Mouse (Mus musculus) embryonic facial prominence, embryonic 14.5 days (tissue): ENCODE results near the gene Proser2. TPM values are rescaled to one million over a fixed set of nuclear protein-coding genes. Genes with fewer than 3 reads are reported as not detected.
"Not testable (repeated sequence)": the region's sequence is repeated elsewhere in the genome, so short reads cannot be mapped to it uniquely, and the experiment has no call there.

Experiments
- ATAC-seq: fragments of 200-750 bp; cut with Nextera tagmentation; 2 replicates; pipeline ENCODE4 v1.8.0; 2017; ENCODE audit warnings: low read depth, moderate number of reproducible peaks, moderate TSS enrichment
- DNase-seq: peaks from one replicate; pipeline ENCODE4 v3.0.0-alpha.2; 2015; ENCODE audit warnings: low spot score
- H3K27ac ChIP-seq: fragments of 300-500 bp; sonication (generic); replicated peaks from 2 replicates; pipeline ENCODE4 v1.5.1; 2014; ENCODE audit warnings: low read depth, mild to moderate bottlenecking, low read length, moderate library complexity
- H3K27me3 ChIP-seq: fragments of 300-500 bp; sonication (generic); replicated peaks from 2 replicates; pipeline ENCODE4 v1.6.1; 2014; ENCODE audit warnings: low read length; ENCODE audit not compliant: control insufficient read depth, insufficient read depth
- H3K36me3 ChIP-seq: fragments of 300-500 bp; sonication (generic); 2 replicates; pipeline ENCODE4 v1.6.1; 2014; ENCODE audit warnings: low read length, mixed read lengths; ENCODE audit not compliant: control insufficient read depth, insufficient read depth
- H3K4me1 ChIP-seq: fragments of 300-500 bp; sonication (generic); 2 replicates; pipeline ENCODE4 v1.6.1; 2014; ENCODE audit warnings: antibody characterized with exemption, low read length; ENCODE audit not compliant: control insufficient read depth, insufficient read depth
- H3K4me2 ChIP-seq: fragments of 300-500 bp; sonication (generic); 2 replicates; pipeline ENCODE4 v1.6.1; 2014; ENCODE audit warnings: low read depth, mild to moderate bottlenecking, low read length, moderate library complexity, mixed read lengths
- H3K4me3 ChIP-seq: fragments of 300-500 bp; sonication (generic); 2 replicates; pipeline ENCODE4 v1.5.1; 2014; ENCODE audit warnings: low read depth, mild to moderate bottlenecking, low read length
- H3K9ac ChIP-seq: fragments of 300-500 bp; sonication (generic); 2 replicates; pipeline ENCODE4 v1.6.1; 2014; ENCODE audit warnings: low read depth, mild to moderate bottlenecking, low read length, moderate library complexity, mixed read lengths
- H3K9me3 ChIP-seq: fragments of 300-500 bp; sonication (generic); 2 replicates; pipeline ENCODE4 v1.6.1; 2016; ENCODE audit warnings: low read length; ENCODE audit not compliant: control insufficient read depth
- WGBS: fragments of 180-500 bp; shearing (Covaris S2); extraction: QIAGEN DNeasy Blood & Tissue Kit; methylation state at CpG from one replicate; pipeline ENCODE4 v1.1.7; 2014; 5-methylcytosine and 5-hydroxymethylcytosine counted together
- polyA plus RNA-seq: library from polyadenylated mRNA; unstranded; fragments of >200 nt; fragmentation: Nextera tagmentation; extraction: Ambion mirVana; gene quantifications from 2 replicates; pipeline ENCODE4 v1.2.1, GENCODE M21; 2014

The Proser2 gene
- polyA plus RNA-seq, 1 experiment from 2014 or later: 10.8 TPM

DNA sequence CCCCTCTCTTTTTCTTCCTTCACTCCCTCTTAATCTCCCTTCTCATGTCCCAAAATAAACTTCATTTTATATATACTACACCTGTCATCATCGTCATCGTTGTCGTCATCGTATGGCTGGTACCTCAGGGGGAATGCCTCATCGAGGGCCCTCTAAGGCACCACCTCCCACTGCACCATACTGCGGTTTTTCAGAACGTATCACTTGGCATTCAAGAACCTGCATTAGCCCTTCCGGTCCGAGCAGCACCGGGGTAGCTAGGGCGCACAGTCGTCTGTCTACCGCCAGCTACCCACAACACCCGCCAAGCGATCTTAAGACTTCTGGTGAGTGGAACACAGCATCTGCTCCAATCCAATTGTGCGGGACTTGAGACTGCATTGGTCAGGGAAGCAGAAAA lies 40.1 kb downstream of the Proser2 start:
- not testable (repeated sequence) for H3K4me2 ChIP-seq, DNase-seq, H3K27me3 ChIP-seq, H3K27ac ChIP-seq, H3K9me3 ChIP-seq, H3K9ac ChIP-seq, H3K4me3 ChIP-seq, H3K4me1 ChIP-seq, H3K36me3 ChIP-seq, ATAC-seq
- 85% methylated on average over 16 of the region's 16 CpGs for WGBS

DNA sequence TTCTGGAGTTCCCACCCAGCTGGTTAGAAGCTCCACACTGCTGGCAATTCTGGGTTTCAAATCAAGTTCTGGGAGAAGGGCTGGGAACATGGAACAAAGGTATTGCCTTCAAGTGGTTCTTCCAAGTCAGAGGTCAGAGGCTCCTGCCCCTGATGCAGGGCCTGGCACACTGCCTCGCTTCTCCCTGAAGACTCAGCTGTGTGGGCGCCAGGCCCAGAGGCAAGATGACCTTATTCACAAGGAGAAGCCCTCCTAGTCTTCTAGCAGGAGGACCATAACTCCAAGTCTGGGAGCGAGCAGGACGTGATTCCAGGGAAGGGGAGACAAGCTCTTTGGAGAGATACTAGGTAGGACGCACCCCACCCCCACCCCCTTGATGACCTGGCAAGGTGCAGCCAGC lies 42.9 kb downstream of the Proser2 start:
- DNase-seq: no peak
- Histone ChIP-seq H3K27ac (no peak overlapping the region), H3K9me3 (no peaks in the 10 kb centered on the region), H3K36me3 (no peaks in the 10 kb centered on the region), H3K27me3 (no peaks in the 10 kb centered on the region), H3K9ac (no peak overlapping the region), H3K4me2 (no peak overlapping the region), H3K4me1 (peaks cover 3% of the 10 kb centered on the region; the same call in 1 of the 2 replicates), H3K4me3 (no peak overlapping the region)
- 91% methylated on average over 5 of the region's 5 CpGs for WGBS
- ATAC-seq: no peak

DNA sequence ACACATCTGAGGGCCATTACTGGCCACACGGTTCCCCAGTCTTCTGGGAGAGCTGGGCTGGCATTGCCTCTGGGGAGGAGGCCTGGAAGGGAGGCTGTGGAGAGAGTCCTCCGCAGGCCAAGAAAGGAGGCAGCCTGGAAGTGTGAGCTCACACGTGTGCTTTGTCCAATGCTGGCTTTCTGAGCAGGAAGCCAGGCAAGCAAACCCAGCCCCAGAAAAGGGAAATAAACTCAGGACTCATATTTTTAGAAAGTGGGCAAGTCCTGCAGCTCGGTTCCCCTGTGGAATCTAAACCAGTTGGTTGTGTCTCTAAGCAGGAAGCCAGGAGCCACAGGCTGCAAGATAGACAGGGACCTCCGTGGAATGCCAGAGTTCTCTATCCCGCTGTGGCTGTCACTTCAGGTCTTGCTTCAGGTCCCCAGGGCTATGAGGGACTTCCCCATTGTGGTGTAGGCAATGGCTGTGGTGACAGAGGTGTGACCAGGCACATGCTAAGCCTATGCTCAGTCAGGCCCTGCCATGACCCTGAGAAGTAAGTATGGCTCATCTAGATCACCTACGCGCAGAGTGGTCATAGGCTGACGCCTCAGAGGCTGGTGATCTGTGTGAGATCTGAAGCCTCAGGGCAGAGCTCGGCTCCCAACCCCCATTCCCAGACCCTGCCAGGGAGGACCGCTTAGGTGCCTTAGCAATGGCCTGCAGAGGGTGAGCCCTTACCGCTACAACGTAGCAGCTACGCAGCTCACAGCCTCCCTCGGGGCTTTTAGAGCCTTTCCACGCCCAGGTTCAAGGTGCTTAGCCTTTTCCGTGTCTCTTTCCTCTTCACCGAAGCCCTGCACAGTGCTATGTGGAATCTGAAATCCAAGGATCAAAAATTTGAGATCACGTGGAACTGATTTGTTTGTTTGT lies 44.1 kb downstream of the Proser2 start:
- H3K27me3 ChIP-seq: no peaks in the 10 kb centered on the region
- no peaks in the 10 kb centered on the region for H3K9me3 ChIP-seq
- no peak overlapping the region for H3K27ac ChIP-seq
- H3K4me2 ChIP-seq: no peak overlapping the region
- peaks cover 3% of the 10 kb centered on the region; the same call in 1 of the 2 replicates for H3K4me1 ChIP-seq
- no peaks in the 10 kb centered on the region for H3K36me3 ChIP-seq
- H3K9ac ChIP-seq: no peak overlapping the region
- no peak for DNase-seq
- 69% methylated on average over 18 of the region's 19 CpGs for whole genome bisulfite sequencing
- ATAC-seq: no peak
- no peak overlapping the region for H3K4me3 ChIP-seq

DNA sequence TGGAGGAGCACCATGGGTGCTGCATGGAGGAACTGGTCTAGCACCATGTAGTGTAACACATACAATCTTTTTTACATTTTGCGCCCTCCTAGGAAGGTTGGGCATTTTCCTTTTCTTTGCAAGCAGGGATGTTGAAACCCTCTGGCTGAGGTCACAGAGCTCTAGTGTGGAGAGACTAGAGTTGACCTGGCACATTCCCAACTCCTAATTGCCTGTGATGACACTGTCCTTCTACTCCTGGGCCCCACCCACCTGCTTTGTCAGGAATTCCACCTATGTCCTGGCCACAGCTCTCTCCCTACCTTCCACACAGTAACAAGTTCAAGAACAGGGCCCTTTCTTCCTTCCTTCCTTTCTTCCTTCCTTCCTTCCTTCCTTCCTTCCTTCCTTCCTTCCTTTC lies 46.3 kb downstream of the Proser2 start:
- DNase-seq (no peak), ATAC-seq (no peak)
- Histone ChIP-seq H3K27me3 (no peaks in the 10 kb centered on the region), H3K4me3 (no peak overlapping the region), H3K9ac (no peak overlapping the region), H3K4me1 (peaks cover 3% of the 10 kb centered on the region; the same call in 1 of the 2 replicates), H3K4me2 (no peak overlapping the region), H3K27ac (no peak overlapping the region), H3K9me3 (no peaks in the 10 kb centered on the region), H3K36me3 (no peaks in the 10 kb centered on the region)
- WGBS: 100% methylated on average over 1 of the region's 1 CpGs

DNA sequence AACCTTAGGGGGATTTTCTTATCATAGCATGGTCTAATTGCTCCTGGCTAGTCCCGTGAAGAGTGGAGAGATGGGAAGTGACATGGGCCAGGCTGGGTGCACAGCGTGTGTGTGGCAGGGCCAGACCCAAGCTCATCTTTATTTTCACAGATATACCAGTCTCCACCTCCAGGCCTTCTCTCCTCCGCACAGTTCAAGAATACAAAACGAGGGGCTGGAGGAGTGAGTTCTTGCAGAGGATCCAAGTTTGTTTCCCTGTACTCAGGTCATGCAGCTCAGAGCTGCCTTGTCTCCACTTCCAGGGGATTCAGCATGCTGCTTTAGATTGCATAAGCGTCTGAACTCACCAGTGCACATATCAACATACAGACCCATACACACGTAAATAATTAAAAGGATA lies 47.4 kb downstream of the Proser2 start:
- no peak overlapping the region for H3K27ac ChIP-seq
- no peaks in the 10 kb centered on the region for H3K36me3 ChIP-seq
- H3K4me3 ChIP-seq: no peak overlapping the region
- no peak for ATAC-seq
- 75% methylated on average over 6 of the region's 6 CpGs for WGBS
- no peak overlapping the region for H3K9ac ChIP-seq
- no peaks in the 10 kb centered on the region for H3K27me3 ChIP-seq
- no peak overlapping the region for H3K4me2 ChIP-seq
- H3K4me1 ChIP-seq: peaks cover 3% of the 10 kb centered on the region; the same call in 1 of the 2 replicates
- H3K9me3 ChIP-seq: no peaks in the 10 kb centered on the region
- no peak for DNase-seq

DNA sequence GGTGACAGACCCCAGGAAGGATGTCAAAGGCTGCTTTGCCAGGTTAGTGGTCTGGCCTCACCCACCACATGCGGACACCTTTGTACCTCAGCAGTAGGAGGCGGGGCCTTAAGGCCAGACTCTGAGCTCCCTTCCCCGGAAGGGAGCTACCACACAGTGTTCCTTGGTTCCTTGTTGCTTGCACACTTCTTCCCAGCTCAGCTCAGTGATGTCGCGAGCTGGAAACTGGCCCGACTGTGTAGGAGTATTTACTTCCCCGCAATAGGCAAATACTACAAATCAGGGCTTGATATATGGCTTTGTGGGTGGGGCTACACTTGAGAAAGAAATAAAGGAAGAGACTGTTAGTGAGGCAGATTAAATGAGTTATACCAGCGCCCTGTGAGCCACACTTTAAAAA lies 48.9 kb downstream of the Proser2 start:
- Histone ChIP-seq H3K9ac (no peak overlapping the region), H3K27me3 (no peaks in the 10 kb centered on the region), H3K4me2 (no peak overlapping the region), H3K27ac (no peak overlapping the region), H3K36me3 (no peaks in the 10 kb centered on the region), H3K4me3 (no peak overlapping the region), H3K4me1 (no peaks in the 10 kb centered on the region), H3K9me3 (no peaks in the 10 kb centered on the region)
- ATAC-seq (no peak), DNase-seq (peak; percentile 32)
- WGBS: 58% methylated on average over 8 of the region's 8 CpGs

DNA sequence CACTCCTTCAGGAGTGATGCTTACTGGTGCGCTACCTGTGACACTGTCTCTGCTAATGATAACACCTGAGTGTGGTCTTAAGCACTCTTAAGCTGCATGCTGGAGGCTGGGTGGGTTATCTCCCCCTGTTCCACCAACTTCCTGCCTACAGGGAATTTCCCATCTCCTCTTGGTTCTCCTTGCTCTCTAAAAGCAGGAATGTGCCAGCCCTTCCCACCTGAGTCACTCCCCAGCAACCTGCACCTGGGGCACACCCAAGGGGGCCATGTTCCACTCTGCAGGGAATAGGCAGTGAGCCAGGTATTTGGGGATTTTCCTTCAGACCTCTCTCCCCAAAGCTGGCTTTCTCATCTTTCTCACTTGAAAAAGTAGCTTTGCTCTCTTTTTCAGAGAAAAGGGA lies 50.0 kb downstream of the Proser2 start:
- Histone ChIP-seq H3K27me3 (no peaks in the 10 kb centered on the region), H3K36me3 (no peaks in the 10 kb centered on the region), H3K9ac (no peak overlapping the region), H3K27ac (no peak overlapping the region), H3K9me3 (no peaks in the 10 kb centered on the region), H3K4me2 (no peak overlapping the region), H3K4me1 (peaks cover 5% of the 10 kb centered on the region; the same call in 1 of the 2 replicates), H3K4me3 (no peak overlapping the region)
- DNase-seq: peak; percentile 69
- peak; percentile 56; the same call in 1 of the 2 replicates for ATAC-seq
- WGBS: 93% methylated on average over 1 of the region's 1 CpGs

DNA sequence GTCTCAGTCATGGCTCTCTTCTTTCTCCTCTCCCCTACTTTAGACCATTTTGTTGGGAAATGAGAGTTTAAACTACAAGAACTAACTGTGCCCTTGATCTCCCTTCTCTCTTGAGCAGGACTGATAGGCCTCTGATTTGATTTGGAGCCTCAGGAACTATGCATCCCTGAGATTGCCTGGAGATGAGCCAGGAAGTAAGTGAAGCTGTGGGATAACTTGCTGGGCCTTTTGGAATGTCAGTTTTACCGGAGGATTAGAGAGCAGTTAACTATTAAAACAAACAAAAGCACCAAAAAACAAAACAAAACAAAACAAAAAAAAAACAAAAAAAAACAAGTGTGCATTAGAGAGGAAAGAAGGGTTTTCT lies 54.5 kb downstream of the Proser2 start:
- no peaks in the 10 kb centered on the region for H3K27me3 ChIP-seq
- peaks cover 7% of the 10 kb centered on the region; the same call in 1 of the 2 replicates for H3K4me1 ChIP-seq
- no peak overlapping the region for H3K27ac ChIP-seq
- H3K9ac ChIP-seq: no peak overlapping the region
- DNase-seq (peak; percentile 61), ATAC-seq (no peak)
- no peak overlapping the region for H3K4me2 ChIP-seq
- no peaks in the 10 kb centered on the region for H3K36me3 ChIP-seq
- WGBS: 26% methylated on average over 1 of the region's 1 CpGs
- no peaks in the 10 kb centered on the region for H3K9me3 ChIP-seq
- H3K4me3 ChIP-seq: no peak overlapping the region
